Mouse (Mus musculus) fibroblast of lung, adult 2 months (primary cell): ENCODE data around the gene Rab44.
A peak's percentile ranks its signal among the peaks of the same experiment; 100 is the strongest.

Source experiments
- DNase-seq: peaks from one replicate; pipeline ENCODE4 v3.0.0-alpha.2; 2011; ENCODE audit warnings: low read depth

Rab44 gene

DNA sequence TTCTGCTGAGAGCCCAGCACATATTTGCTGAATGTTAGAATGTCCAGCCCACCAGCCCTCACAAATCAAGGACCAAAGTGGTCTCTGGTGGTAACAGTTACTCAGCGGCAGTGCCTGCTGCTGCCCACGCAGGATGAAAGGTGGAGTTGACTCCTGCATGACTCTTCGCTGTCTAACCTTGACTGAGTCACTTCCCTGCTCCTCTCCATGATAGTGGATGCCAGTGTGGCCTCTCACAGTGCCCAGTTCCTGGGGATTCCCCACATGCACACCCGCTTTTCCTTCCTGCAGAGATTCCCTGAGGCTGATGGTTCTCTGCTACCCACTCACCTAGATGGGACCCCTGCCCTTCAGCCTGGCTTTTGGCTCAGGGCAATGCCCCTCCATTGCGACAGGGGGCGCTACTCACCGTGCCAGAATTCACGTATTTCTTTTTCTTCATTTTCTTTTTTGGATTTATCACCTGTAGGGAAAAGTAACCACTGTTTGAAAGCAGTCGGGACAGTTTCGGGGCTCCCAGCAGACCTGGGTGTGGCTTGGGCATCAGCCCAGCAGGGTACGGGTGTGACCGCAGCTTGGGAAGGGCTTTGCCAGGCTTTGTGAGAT, 55.2 kb downstream of the Rab44 start:
- no peak for DNase-seq

DNA sequence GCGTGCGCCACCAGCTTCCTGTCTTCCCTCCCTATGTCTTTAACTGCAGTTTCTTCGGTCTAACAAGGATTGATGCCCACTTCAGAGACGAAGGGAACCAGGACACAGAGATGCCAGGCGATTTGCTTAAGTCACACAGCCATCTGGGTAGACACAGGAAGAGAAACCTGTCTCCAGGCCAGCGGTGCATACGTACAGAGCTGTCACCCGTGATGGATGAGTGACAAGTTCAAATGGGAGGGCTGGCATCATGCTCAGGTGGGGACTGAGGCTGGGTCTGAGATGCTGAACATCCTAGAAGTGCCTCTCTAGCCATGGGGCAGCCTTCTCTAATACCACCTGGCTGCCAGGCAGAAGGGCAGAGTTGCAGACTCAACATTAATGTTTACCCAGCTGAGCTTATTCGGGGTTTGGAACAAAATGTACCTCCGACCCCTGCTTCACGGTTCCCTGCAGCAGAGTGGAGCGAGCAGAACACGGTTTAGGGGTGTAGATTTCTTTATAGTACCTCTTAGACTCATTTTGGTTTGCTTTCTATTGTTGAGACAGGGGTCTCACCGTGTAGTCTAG, 56.6 kb downstream of the Rab44 start:
- DNase-seq: no peak

DNA sequence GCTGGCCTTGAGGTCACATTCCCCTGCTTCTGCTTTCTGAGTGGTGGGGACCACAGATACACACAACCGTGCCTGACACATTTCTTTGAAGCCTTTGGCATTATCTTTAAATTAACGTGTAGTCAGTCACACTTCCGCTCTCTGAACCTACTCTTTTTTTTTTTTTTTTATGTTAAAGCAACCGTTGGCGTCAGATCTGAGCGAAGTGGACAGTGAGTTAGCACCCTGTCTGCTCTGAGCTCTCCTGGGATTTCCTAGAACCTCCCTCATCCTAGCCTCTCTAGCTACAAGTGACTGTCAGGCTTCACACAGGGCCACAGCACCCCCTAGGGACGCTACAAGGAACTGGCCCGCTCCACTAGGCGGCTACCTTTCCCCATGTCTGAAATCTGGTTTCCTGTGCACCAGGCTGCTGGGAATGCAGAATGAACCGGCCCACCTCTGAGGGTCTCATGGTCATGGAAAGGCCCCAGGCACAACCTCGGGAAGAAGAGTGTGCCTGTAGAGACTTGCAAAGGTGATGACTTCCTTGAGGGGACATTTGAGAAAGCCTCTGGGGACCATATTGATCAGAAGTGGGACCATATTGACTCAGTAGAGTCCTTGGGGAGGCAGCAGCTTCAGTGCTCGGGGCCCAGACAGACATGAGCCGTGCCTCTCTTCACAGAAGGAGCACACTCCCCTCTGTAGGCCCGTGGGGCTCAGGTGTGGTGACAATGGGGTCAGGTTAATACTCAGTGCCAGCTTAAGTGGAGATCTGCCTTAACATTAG, 57.2 kb downstream of the Rab44 start:
- peak; percentile 39 for DNase-seq

DNA sequence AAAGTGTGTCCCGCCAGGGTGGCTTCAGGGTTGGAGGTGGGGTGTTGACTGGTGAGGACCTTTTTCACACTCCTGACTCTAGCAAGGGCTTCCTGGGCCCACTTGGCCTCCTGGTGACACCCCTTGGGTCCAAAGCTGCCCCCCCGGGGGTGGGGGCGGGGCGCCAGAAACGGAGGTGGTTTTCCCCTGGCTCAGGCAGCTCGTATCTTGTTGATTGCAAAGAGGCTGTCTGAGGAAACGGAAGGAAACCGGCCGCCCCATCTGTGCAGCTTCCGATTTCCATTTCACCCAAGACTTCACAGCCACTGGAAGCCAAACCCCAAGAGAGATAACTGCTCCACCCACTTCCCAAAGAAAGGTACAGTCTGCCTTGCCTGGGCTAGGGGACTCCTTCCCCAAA, 58.1 kb downstream of the Rab44 start:
- no peak for DNase-seq

DNA sequence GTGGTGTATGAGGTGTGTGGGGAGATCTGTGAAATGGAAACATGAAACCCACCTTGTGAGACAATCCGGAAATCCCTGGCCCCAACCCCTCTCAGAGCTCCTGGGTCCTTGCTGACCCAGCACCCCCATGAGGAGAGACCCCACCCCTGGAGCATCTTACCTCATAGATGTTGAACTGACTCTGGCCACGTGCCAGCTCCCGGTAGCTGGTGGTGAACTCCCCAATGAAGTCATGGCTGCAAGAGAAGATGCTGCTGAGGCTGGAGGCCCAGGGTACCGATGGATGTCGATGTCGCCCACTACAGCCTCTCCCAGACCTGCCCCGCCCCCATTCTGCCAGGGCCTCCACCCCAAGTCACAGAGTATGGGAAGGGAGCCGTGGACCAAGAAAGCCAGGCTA, 59.2 kb downstream of the Rab44 start:
- DNase-seq: no peak

DNA sequence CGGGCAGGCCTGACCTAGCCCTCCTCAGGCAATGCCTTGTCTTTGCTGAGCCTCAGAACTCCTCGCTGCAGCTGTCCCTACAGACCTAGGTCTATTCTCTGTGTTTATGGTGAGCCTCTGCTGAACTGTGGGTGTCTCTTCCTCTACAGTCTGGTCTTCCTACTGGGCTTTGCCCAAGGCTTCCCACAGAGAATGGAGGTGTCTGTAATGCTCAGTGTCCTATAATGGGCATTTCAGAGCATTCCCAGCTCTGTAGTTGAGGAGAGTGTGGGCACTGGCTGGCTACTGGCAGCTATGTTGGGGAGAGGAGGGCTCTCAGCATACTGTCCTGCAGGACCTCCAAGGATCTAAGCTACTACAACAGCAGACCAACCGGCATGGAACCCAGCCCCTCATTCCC, 61.7 kb downstream of the Rab44 start:
- no peak for DNase-seq

DNA sequence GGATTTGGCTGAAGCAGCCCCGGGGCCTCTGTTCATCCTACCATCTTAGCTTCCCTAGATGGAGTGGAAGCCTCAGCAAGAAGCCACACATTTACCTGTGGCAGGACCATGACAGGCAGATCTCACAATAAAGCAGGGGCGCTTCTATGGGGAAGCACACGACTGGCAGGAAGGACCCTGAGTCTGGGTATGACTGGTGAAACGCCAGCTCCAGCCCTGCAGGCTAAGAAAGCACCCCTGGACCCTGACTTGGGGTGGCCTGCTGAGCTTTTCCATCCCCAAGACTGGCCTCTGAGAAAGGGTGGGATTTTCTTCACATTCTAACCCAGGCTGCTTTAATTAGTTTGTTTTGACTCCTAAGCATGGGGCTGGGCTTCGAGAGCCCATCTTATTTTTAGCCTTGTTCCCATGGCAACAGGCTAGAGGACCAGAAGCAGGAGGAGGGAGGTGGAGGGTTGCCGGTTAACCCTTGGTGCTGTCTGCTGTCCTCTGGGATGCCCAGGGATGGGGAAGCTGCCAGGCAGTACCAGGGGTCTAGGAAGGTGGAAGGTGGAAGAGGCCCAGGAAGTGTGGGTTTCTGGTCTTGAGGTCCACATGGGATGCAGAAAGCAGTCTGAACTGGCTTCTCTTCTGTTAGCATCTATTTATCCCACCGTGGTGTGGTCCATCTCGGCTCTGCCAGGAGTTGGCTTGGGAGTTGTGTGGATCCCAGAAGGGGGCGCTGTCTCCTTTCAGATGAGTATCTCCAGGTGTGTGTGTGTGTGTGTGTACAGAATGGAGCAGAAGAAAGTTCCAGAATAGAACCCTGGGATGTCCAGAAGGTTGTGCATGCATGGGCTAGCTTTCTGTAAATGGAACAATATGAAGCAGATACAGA, 62.7 kb downstream of the Rab44 start:
- DNase-seq: peak; percentile 16

DNA sequence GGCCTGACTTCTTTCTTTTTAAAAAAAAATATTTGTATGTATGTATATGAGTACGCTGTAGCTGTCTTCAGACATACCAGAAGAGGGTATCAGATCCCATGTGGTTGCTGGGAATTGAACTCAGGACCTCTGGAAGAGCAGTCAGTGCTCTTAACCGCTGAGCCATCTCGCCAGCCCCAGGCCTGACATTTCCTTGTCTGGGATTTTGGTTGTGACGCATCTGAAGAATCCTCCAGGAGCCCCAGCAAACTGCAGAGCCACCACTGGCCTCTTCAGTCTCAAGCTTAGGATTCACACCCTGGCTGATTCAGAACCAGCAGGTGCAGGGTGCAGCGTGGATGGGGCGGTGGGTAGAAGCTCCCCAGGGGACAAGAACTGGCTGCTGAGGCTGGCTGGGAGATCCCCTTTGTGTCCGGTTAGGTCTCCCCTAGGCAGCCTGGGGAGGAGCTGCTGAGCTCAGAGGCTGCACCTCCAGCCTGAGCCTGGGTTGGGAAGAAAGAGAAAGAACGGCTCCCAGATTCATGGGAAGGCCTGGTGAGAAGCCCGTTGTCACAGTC, 64.6 kb downstream of the Rab44 start:
- no peak for DNase-seq

DNA sequence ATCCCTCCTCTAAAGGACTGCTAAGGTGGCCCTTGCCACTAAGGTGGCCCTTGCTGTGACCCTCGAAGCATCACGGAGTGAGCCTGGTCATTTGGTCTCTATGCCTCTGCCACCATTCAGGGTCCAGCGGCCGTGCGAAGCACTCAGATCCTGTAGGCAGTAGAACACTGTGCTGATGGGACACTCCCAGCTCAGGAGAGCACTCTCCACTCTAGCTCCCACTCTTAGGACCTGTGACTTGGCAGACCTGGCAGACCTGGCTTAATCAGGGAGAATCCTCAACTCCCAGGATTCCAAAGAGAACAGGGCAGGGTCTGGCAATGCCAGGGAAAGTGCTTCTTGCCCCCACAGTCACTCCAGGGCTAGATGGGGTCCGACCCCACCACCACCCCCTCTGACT, 66.0 kb downstream of the Rab44 start:
- DNase-seq: no peak

DNA sequence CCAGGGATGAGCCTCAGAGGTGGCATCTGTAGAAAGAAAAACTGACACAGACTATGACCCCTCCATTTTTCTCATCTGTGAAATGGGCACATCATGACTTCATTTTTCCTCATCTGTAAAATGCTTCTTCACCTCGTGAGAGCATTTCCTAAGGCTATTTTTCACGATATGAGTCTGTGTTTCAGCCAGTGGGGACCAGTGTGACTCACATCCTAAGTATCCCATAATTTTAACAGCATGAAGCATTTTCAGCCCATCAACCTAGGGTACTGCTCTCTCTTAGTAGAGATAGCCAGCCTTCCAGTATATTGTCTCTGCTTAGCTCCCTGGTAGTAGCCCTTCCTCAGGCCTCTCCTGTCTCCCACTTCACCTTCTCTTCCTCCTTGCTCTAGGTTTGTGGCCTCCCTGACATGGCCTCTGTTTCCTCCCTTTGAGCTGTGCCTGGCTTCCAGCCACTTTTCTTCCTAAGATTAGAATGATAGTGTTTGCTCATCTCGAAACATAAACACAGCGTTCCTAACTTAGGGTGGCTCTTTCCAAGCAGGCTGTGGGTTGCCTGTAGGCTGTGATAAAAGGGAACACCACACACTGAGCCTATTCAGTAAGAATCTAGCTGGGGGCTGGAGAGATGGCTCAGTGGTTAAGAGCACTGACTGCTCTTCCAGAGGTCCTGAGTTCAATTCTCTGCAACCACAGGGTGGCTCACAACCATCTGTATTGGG, 66.6 kb downstream of the Rab44 start:
- no peak for DNase-seq

DNA sequence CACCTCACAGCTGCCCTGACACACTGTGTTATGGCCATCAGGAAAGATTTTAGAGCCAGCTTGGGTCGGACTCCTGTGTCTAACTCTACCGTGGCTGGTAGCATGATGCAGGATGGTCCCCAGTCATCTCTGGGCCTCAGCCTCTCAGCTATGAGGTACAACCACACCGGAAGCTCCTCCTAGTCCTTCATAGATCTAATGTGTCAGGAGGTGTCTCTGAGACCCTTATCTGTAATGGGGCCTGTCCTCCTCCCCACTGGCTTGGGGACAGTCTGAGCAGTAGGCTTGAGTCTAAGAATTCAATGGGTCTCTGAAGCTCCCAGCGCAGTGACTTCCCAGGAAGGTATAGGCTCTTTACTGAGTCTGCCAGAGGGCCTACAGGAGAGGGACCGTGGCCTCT, 67.8 kb downstream of the Rab44 start:
- no peak for DNase-seq

DNA sequence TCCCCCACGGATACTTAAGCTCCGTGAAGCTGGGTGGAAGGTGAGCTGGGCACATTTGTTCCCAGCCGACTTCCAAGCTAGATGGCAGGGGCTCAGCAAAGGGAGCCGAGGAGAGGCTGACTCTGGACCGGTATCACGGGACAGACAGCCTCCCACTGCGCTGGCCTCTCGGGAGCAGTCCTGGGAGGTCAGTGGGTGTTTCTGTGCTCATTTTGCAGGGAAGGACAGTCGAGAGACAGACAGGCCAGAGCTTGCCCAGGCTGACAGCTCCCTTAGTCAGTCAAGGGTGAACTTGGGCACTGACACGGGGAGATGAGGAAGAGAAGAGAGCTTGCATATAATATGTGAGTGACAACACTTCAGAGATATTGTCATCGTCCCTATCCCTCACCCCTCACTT, 69.2 kb downstream of the Rab44 start:
- no peak for DNase-seq

DNA sequence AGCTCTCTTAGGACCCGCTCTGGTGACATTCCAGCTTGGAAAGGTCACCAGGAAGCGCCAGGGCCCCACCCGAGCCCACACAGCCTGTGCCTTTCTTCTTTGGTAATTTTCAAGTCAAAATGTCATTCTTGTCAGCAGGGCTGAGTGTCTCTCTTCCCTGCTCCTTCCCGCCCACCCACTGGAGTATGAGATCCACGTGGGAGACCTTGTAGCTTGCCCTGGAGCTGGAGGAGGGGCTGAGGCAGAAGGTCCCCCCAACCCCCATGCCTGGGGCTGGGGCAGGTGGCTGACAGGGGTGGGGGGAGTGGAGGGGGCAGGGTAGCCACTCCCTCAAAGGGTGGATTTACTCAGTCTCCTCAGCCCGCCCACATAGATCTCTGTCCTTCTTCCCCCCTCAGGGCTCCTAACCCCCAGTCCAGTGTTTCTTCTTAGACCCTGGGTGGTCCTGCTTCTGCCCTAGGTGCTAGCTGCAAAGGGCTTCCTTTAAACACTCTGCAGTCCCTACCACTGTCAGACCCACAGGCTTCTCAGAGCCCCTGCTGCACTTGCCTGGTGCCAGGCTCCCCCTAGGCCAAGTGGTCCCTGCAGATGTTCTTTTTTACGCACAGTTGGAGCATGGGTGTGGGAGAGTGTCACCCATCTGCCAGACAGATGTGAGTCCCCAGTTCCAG, 71.6 kb downstream of the Rab44 start:
- no peak for DNase-seq

DNA sequence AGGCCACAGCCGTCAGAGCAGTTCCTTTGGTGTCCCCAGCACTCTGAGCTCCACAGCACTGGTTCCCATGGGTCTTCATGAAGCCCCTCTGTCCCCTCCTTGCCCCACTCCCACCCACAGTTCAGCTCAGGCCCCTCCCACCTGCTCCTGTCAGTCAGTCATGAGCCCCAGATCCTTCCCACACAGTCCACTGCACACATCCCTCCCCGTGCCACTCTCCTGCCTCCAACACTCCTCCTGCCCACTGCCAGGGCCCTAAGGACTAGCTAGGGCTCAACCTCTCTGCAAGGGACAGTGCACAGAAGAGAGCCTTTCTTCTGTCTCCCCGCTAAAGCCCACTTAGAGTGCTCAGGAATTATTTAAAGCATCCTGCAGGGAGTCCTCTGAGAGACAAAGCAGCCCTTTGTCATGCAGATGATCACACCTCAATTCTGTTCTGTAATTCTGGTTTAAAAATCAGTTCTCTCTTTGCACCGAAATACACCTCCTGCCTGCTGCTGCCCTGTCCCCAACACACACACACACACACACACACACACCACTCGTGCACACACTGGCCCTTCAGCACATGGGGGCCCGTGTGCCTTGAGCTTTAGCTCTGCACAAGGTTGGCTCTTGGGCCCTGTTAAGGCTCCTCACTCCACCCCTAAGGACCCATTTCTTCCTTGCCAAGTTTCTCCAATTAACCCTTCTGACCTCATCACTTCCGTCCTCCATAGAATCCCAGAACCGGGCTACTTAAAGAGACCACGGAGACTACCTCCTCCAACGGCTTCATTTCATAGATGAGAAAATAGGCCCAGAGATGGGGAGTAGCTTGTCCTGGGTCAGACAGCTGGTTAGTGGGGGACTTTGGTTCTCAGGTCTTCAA, 73.3 kb downstream of the Rab44 start:
- no peak for DNase-seq

DNA sequence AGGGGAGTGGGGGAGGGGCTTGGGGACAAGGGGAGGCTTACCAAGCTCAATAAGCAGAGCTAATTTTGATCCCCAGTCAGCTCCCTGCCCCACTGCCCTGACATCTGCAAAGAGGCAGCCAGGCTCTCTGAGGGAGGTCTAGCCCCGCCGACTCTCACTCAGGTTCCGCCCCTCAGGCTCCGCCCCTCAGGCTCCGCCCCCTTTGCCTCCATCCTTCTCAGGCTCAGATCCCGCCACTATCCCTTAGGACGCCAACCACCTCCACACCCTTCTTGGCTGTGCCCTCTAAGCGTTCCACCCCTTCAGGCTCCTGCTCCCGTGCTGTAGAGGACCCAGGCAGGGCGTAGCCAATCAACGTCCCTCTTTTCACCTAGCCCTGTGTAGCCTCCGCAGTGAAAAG, 75.0 kb downstream of the Rab44 start:
- DNase-seq: no peak

DNA sequence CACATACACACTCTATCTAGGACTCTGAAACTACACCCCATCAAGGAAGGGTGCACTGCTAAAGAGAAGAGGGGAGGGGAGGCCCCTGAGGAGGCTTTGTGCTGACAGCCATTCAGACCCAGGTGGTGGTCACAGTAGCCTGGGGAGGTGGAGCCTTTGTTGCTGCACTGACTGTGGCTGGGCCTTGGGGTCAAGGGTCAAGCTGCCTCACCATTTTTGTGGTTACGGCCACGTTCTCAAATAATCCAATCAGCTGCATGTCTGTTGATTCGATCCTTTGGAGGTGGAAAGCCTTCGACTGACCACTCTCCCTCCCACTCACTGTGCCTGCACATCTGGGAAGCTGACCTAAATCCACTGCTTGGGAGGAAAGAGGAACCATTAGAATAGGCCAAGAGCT, 81.6 kb downstream of the Rab44 start:
- no peak for DNase-seq
